Mouse (Mus musculus) MEL (cell line): ENCODE results near the gene Retreg1. TPM values are rescaled to one million over a fixed set of nuclear protein-coding genes. Genes with fewer than 3 reads are reported as not detected.

Experiments
- DNase-seq: peaks from one replicate; pipeline ENCODE4 v3.0.0; 2011; ENCODE audit warnings: low read depth, low spot score
- H3K27ac ChIP-seq: 2 replicates; pipeline ENCODE4 v1.5.1; 2012; ENCODE audit warnings: low read depth, mild to moderate bottlenecking, control low read depth, low read length, moderate library complexity; ENCODE audit not compliant: control insufficient read depth
- H3K27me3 ChIP-seq, 2 experiments: fragments of 150-350 bp in 1 of 2; sonication (generic) in 1 of 2; 2 replicates each; pipeline ENCODE4 v1.6.1; 2012; ENCODE audit warnings: low read length in 2 of 2, mild to moderate bottlenecking in 2 of 2, improper control_type of control experiment in 1 of 2, moderate library complexity in 1 of 2; ENCODE audit not compliant: insufficient read depth in 2 of 2, control insufficient read depth in 1 of 2
- H3K36me3 ChIP-seq, 2 experiments: 2 replicates each; pipeline ENCODE4 v1.6.1; 2012 to 2014; ENCODE audit warnings: low read length in 2 of 2, improper control_type of control experiment in 1 of 2, inconsistent platforms in 1 of 2, mild to moderate bottlenecking in 1 of 2; ENCODE audit not compliant: insufficient read depth in 2 of 2, control insufficient read depth in 1 of 2
- H3K4me1 ChIP-seq, 2 experiments: fragments of 150-350 bp in 1 of 2; sonication (generic) in 1 of 2; 2 replicates each; pipeline ENCODE4 v1.6.1; 2012; ENCODE audit warnings: low read length in 2 of 2, improper control_type of control experiment in 1 of 2, mild to moderate bottlenecking in 1 of 2; ENCODE audit not compliant: insufficient read depth in 2 of 2, control insufficient read depth in 1 of 2
- H3K4me3 ChIP-seq, 2 experiments: fragments of 150-350 bp in 1 of 2; sonication (generic) in 1 of 2; 2 replicates each; pipeline ENCODE4 v1.5.1; 2012; ENCODE audit warnings: low read depth in 2 of 2, low read length in 2 of 2, mild to moderate bottlenecking in 2 of 2, moderate library complexity in 2 of 2, control low read depth in 1 of 2, improper control_type of control experiment in 1 of 2; ENCODE audit not compliant: control insufficient read depth in 1 of 2, insufficient read depth in 1 of 2
- H3K79me2 ChIP-seq: 2 replicates; pipeline ENCODE4 v1.6.1; 2012; ENCODE audit warnings: mild to moderate bottlenecking, low read length, moderate library complexity; ENCODE audit not compliant: control insufficient read depth, poor library complexity, insufficient read depth
- H3K9ac ChIP-seq: 2 replicates; pipeline ENCODE4 v1.6.1; 2012; ENCODE audit warnings: low read depth, mild to moderate bottlenecking, control low read depth, low read length, moderate library complexity; ENCODE audit not compliant: control insufficient read depth, poor library complexity, severe bottlenecking
- H3K9me3 ChIP-seq: fragments of 150-350 bp; sonication (generic); replicated peaks from 2 replicates; pipeline ENCODE4 v1.6.1; 2012; ENCODE audit warnings: mild to moderate bottlenecking, low read length, improper control_type of control experiment, moderate library complexity; ENCODE audit not compliant: insufficient read depth
- BHLHE40 ChIP-seq: IDR thresholded peaks from 2 replicates; pipeline ENCODE4 v1.6.1; 2012; ENCODE audit warnings: low read depth, mild to moderate bottlenecking, inconsistent platforms, low read length, improper control_type of control experiment, borderline replicate concordance
- CHD1 ChIP-seq: IDR thresholded peaks from 2 replicates; pipeline ENCODE4 v1.6.1; 2012; ENCODE audit warnings: low read depth, mild to moderate bottlenecking, inconsistent platforms, low read length, improper control_type of control experiment
- CHD2 ChIP-seq: IDR thresholded peaks from 2 replicates; pipeline ENCODE4 v1.6.1; 2011; ENCODE audit warnings: low read length, improper control_type of control experiment
- CTCF ChIP-seq, 3 experiments: IDR thresholded peaks in 2 of 3; conservative IDR thresholded peaks in 1 of 3; 2 replicates each; pipeline ENCODE4 v1.5.1; 2011 to 2012; ENCODE audit warnings: low read length in 3 of 3, low read depth in 2 of 3, mild to moderate bottlenecking in 2 of 3, improper control_type of control experiment in 1 of 3, inconsistent platforms in 1 of 3, mixed read lengths in 1 of 3, moderate library complexity in 1 of 3; ENCODE audit not compliant: control insufficient read depth in 1 of 3, insufficient read depth in 1 of 3, poor library complexity in 1 of 3, severe bottlenecking in 1 of 3
- ELF1 ChIP-seq: IDR thresholded peaks from 2 replicates; pipeline ENCODE4 v1.6.1; 2014; ENCODE audit warnings: low read depth, mild to moderate bottlenecking, inconsistent platforms, low read length, improper control_type of control experiment, moderate library complexity
- EP300 ChIP-seq, 2 experiments: IDR thresholded peaks; 2 replicates each; pipeline ENCODE4 v1.6.1; 2011; ENCODE audit warnings: improper control_type of control experiment in 2 of 2, low read length in 2 of 2, low read depth in 1 of 2, mild to moderate bottlenecking in 1 of 2
- ETS1 ChIP-seq: IDR thresholded peaks from 2 replicates; pipeline ENCODE4 v1.6.1; 2012; ENCODE audit warnings: low read depth, mild to moderate bottlenecking, inconsistent platforms, low read length, improper control_type of control experiment, moderate library complexity
- GABPA ChIP-seq: IDR thresholded peaks from 2 replicates; pipeline ENCODE4 v1.6.1; 2012; ENCODE audit warnings: low read depth, mild to moderate bottlenecking, inconsistent platforms, low read length, improper control_type of control experiment, moderate library complexity
- MAFK ChIP-seq: IDR thresholded peaks from 2 replicates; pipeline ENCODE4 v1.6.1; 2011; ENCODE audit warnings: low read depth, mild to moderate bottlenecking, low read length, improper control_type of control experiment, borderline replicate concordance
- MAX ChIP-seq: IDR thresholded peaks from 2 replicates; pipeline ENCODE4 v1.6.1; 2011; ENCODE audit warnings: low read length, improper control_type of control experiment
- MAZ ChIP-seq: IDR thresholded peaks from 2 replicates; pipeline ENCODE4 v1.6.1; 2012; ENCODE audit warnings: low read depth, mild to moderate bottlenecking, inconsistent platforms, low read length, improper control_type of control experiment
- MYB ChIP-seq: IDR thresholded peaks from 2 replicates; pipeline ENCODE4 v1.6.1; 2011; ENCODE audit warnings: mild to moderate bottlenecking, low read depth, low read length, improper control_type of control experiment
- MYC ChIP-seq: IDR thresholded peaks from 2 replicates; pipeline ENCODE4 v1.6.1; 2011; ENCODE audit warnings: low read depth, mild to moderate bottlenecking, low read length, improper control_type of control experiment, moderate library complexity
- NELFE ChIP-seq: IDR thresholded peaks from 2 replicates; pipeline ENCODE4 v1.6.1; 2011; ENCODE audit warnings: low read depth, low read length, improper control_type of control experiment
- NRF1 ChIP-seq: IDR thresholded peaks from 2 replicates; pipeline ENCODE4 v1.6.1; 2014; ENCODE audit warnings: low read depth, mild to moderate bottlenecking, inconsistent platforms, low read length, improper control_type of control experiment, moderate library complexity; ENCODE audit not compliant: poor library complexity, insufficient read depth, severe bottlenecking
- POLR2A ChIP-seq, 2 experiments: IDR thresholded peaks; 2 replicates each; pipeline ENCODE4 v1.6.1; 2011 to 2012; ENCODE audit warnings: low read length in 2 of 2, mild to moderate bottlenecking in 2 of 2, control low read depth in 1 of 2, improper control_type of control experiment in 1 of 2, low read depth in 1 of 2, moderate library complexity in 1 of 2; ENCODE audit not compliant: control insufficient read depth in 1 of 2, insufficient read depth in 1 of 2, poor library complexity in 1 of 2
- POLR2AphosphoS5 ChIP-seq: IDR thresholded peaks from 2 replicates; pipeline ENCODE4 v1.6.1; 2012; ENCODE audit warnings: low read depth, borderline replicate concordance, mild to moderate bottlenecking, inconsistent platforms, low read length, moderate library complexity, mixed read lengths
- RAD21 ChIP-seq: IDR thresholded peaks from 2 replicates; pipeline ENCODE4 v1.6.1; 2011; ENCODE audit warnings: mild to moderate bottlenecking, low read depth, low read length, improper control_type of control experiment
- SIN3A ChIP-seq: IDR thresholded peaks from 2 replicates; pipeline ENCODE4 v1.6.1; 2012; ENCODE audit warnings: low read length, improper control_type of control experiment, inconsistent platforms
- TAL1 ChIP-seq: IDR thresholded peaks from 2 replicates; pipeline ENCODE4 v1.6.1; 2012; ENCODE audit warnings: mild to moderate bottlenecking, inconsistent platforms, low read length, moderate library complexity, mixed read lengths
- UBTF ChIP-seq: IDR thresholded peaks from 2 replicates; pipeline ENCODE4 v1.6.1; 2012; ENCODE audit warnings: low read depth, mild to moderate bottlenecking, inconsistent platforms, low read length, improper control_type of control experiment, moderate library complexity, borderline replicate concordance; ENCODE audit not compliant: insufficient read depth
- USF1 ChIP-seq: IDR thresholded peaks from 2 replicates; pipeline ENCODE4 v1.6.1; 2014; ENCODE audit warnings: low read depth, mild to moderate bottlenecking, inconsistent platforms, low read length, improper control_type of control experiment, moderate library complexity
- ZKSCAN1 ChIP-seq: IDR thresholded peaks from 2 replicates; pipeline ENCODE4 v1.6.1; 2012; ENCODE audit warnings: low read depth, mild to moderate bottlenecking, inconsistent platforms, low read length, improper control_type of control experiment, moderate library complexity
- polyA plus RNA-seq, 2 experiments: library from polyadenylated mRNA; stranded (reverse) in 1 of 2; unstranded in 1 of 2; fragments of >175 nt in 1 of 2; fragments of >200 nt in 1 of 2; gene quantifications; 2 replicates each; pipeline versions ENCODE4 v1.2.1 to v1.2.4; 2012; ENCODE audit warnings: low replicate concordance in 2 of 2, low read depth in 1 of 2; ENCODE audit not compliant: insufficient read length in 2 of 2, insufficient read depth in 1 of 2, missing spikeins in 1 of 2
- total RNA-seq: library from RNA; depleted of rRNA; stranded (reverse); fragments of 300-350 nt; gene quantifications from 2 replicates; pipeline ENCODE4 v1.2.3, GENCODE M21; 2012

Gene Retreg1
- total and polyA plus RNA-seq, 3 experiments: 3.1 to 7.6 TPM; not detected in 1

DNA sequence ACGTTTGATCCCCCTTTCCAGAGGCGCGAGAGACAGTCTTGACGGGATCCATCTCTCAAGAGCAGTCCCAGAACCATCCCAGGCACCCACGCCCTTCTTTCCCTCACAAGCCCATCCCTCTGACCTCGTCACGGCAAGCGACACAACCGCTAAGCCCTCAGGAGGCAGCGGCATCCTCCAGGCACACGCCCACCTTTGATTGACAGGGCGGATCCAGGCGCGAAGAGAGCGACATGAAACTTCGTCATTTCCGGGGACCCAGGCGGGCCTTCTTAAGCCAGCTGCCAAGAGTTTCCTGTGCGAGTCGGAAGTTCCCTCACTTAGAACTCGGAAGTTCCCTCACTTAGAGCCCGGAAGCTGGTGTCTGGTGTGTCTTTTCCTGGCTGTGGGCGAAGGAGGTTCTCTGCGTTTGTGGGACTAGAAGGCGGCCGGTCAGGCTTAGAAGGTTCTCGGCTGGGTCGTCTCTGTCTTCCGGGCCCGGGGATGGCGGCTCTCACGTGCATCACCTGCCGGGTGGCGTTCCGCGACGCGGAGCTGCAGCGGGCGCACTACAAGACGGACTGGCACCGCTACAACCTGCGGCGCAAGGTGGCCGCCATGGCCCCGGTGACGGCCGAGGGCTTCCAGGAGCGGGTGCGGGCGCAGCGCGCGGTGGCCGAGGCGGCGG lies 141.2 kb downstream of the Retreg1 start, which contains the start of gene Zfp622 (continued):
- TF ChIP-seq EP300 (IDR thresholded peaks at IDR 0.05; ENCODE audit: low read depth in 1 of 2, low read length in 2 of 2) (0 out of 4 replicates have a peak, but pooled peaks of 1 of the 2 experiments have one; percentile 42), CTCF (IDR thresholded peaks at IDR 0.05 in 2 of 3, conservative IDR thresholded peaks at IDR 0.05 in 1 of 3; ENCODE audit: control insufficient read depth in 1 of 3, insufficient read depth in 1 of 3, low read depth in 2 of 3, low read length in 3 of 3, poor library complexity in 1 of 3, severe bottlenecking in 1 of 3) (no peak), POLR2A (IDR thresholded peaks at IDR 0.05; ENCODE audit: control insufficient read depth in 1 of 2, insufficient read depth in 1 of 2, low read depth in 1 of 2, low read length in 2 of 2, poor library complexity in 1 of 2) (peak; percentile 70 to 95), MAFK (no peak)
- TF ChIP-seq, all 39 proteins: peak for 19

DNA sequence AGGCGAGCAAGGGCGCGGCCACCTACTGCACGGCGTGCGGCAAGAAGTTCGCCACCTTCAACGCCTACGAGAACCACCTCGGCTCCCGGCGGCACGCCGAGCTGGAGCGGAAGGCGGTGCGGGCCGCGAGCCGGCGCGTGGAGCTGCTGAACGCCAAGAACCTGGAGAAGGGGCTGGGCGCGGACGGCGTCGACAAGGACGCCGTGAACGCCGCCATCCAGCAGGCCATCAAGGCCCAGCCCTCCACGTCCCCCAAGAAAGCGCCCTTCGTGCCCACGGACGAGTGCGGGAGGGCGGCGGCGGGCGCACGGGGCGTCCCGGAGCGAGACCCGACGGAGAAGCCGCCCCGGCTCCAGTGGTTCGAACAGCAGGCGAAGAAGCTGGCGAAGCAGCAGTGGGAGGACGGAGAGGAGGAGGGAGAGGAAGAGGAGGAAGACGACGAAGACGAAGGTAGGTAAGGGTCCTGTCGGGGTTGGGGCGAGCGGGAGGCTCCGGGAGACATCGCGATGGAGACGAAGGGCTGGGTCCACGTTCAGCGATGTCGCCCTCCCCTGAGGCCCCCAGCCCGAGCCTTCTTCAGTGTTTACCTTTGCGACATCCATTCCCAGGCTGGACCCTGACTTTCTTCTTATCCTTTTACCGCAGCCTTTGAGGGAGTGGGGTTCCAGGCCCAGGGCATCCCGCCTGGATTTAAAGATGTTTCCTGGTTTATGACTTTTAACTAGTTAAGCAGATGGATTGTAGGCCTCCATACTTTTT lies 141.9 kb downstream of the Retreg1 start:
- peak overlapping the region; percentile 93 for H3K9ac ChIP-seq
- H3K27me3 ChIP-seq: no peaks in the 10 kb centered on the region
- DNase-seq: no peak
- H3K9me3 ChIP-seq: no peaks in the 10 kb centered on the region
- TF ChIP-seq MAX: no peak
- TF ChIP-seq UBTF: no peak
- TF ChIP-seq MYC: no peak
- TF ChIP-seq MYB: no peak
- TF ChIP-seq NRF1: no peak
- no peak for TF ChIP-seq GABPA
- TF ChIP-seq ELF1: no peak
- TF ChIP-seq CHD1: no peak
- no peak for TF ChIP-seq MAZ
- TF ChIP-seq USF1: no peak
- no peak for TF ChIP-seq RAD21
- no peak for TF ChIP-seq SIN3A
- TF ChIP-seq CHD2: no peak
- TF ChIP-seq ETS1: no peak
- no peak for TF ChIP-seq BHLHE40
- no peak for TF ChIP-seq MAFK
- TF ChIP-seq TAL1: no peak
- no peak for TF ChIP-seq NELFE
- no peak for TF ChIP-seq POLR2AphosphoS5
- TF ChIP-seq ZKSCAN1: no peak
- TF ChIP-seq, all 39 proteins: peak for 0
- peaks cover 43% of the 10 kb centered on the region for H3K79me2 ChIP-seq
- H3K4me1 ChIP-seq: peaks cover 0 to 14% of the 10 kb centered on the region in 2 experiments; a peak in 2 of 4 replicates
- H3K4me3 ChIP-seq: peak overlapping the region; percentile 81 to 90
- H3K36me3 ChIP-seq: peaks cover 29 to 35% of the 10 kb centered on the region in 2 experiments
- H3K27ac ChIP-seq: peak overlapping the region; percentile 81
